14 mouse cellular contexts compared by ENCODE assay signal in the genomic region with DNA sequence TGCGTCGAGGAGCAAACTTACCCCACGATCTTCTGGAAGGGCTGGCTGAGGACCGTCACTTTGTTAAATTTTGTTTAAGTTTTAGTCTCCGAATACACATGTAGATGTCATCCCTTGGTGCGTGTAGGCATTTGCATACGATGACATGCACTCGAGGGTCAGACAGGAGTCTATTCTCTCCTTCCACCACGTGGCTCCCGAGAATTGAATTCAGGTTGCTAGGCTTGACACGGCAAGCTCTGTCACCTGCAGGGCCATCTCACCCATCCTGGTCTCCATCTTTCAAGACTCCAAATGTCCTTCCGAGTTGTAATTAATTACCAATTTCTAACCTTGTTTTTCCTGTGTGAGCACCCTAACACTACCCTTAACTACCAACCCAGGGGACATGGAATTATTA. TPM values are rescaled to one million over a fixed set of nuclear protein-coding genes. Genes with fewer than 3 reads are reported as not detected.
DNase-seq lines count a peak whose midpoint lies in the region; ATAC-seq and TF ChIP-seq lines count a peak whose summit lies in the region.
"Had no signal": no experiment of that assay in that cellular context is flagged by ENCODE, and none has a peak within 500 bp of the region (broad histone marks: within the 10 kb centered on the region; RNA-seq: fewer than 3 reads in every experiment).

No protein-coding gene starts in this region.

- peaks cover 47% of the 10 kb centered on the region for H3K36me3 ChIP-seq in forebrain, embryonic 14.5 days (ENCODE audit: control insufficient read depth, insufficient read depth, low read length)
- H3K36me3 ChIP-seq in forebrain, embryonic 12.5 days (replicated peaks): peaks cover 23% of the 10 kb centered on the region
- H3K36me3 ChIP-seq in hindbrain, embryonic 14.5 days (replicated peaks; ENCODE audit: control insufficient read depth, insufficient read depth): peaks cover 41% of the 10 kb centered on the region
- H3K36me3 ChIP-seq in hindbrain, embryonic 11.5 days (ENCODE audit: control insufficient read depth, insufficient read depth, low read length): no peaks in the 10 kb centered on the region
- H3K36me3 ChIP-seq in thymus, adult 2 months (ENCODE audit: control insufficient read depth, insufficient read depth, low read length): peaks cover 17% of the 10 kb centered on the region

- no peaks in the 10 kb centered on the region for H3K27me3 ChIP-seq in forebrain, embryonic 14.5 days (replicated peaks; ENCODE audit: control insufficient read depth, insufficient read depth, low read length)
- peaks cover 27% of the 10 kb centered on the region for H3K27me3 ChIP-seq in forebrain, embryonic 12.5 days
- no peaks in the 10 kb centered on the region for H3K27me3 ChIP-seq in hindbrain, embryonic 14.5 days (ENCODE audit: control insufficient read depth, insufficient read depth, low read length)
- H3K27me3 ChIP-seq in hindbrain, embryonic 11.5 days (ENCODE audit: control insufficient read depth, insufficient read depth, low read length): peaks cover 12% of the 10 kb centered on the region
- H3K27me3 ChIP-seq in thymus, adult 2 months (ENCODE audit: control insufficient read depth, insufficient read depth, low read length): no peaks in the 10 kb centered on the region
- H3K27me3 ChIP-seq: embryonic facial prominence, embryonic 15.5 days; limb, embryonic 15.5 days had no signal

- H3K4me1 ChIP-seq in forebrain, embryonic 14.5 days (ENCODE audit: control insufficient read depth, insufficient read depth, low read length): peaks cover 45% of the 10 kb centered on the region
- peaks cover 24% of the 10 kb centered on the region for H3K4me1 ChIP-seq in forebrain, embryonic 12.5 days
- peaks cover 44% of the 10 kb centered on the region for H3K4me1 ChIP-seq in hindbrain, embryonic 14.5 days (replicated peaks; ENCODE audit: control insufficient read depth, insufficient read depth, low read length)
- H3K4me1 ChIP-seq in hindbrain, embryonic 11.5 days (replicated peaks; ENCODE audit: control insufficient read depth, insufficient read depth, low read length): peaks cover 4% of the 10 kb centered on the region; the same call in 1 of the 2 replicates
- peaks cover 50% of the 10 kb centered on the region for H3K4me1 ChIP-seq in olfactory bulb, adult 2 months (ENCODE audit: control insufficient read depth, insufficient read depth, low read length)
- H3K4me1 ChIP-seq in thymus, adult 2 months (replicated peaks; ENCODE audit: control insufficient read depth, insufficient read depth, low read length): no peaks in the 10 kb centered on the region; the same call in 1 of the 2 replicates

- TF ChIP-seq CTCF in olfactory bulb, adult 2 months (IDR thresholded peaks at IDR 0.05; ENCODE audit: insufficient read depth, low read depth, low read length): no peak
- TF ChIP-seq CTCF in thymus, adult 2 months (IDR thresholded peaks at IDR 0.05; ENCODE audit: borderline replicate concordance, control insufficient read depth, extremely low read depth, insufficient read depth, low read length, poor library complexity): no peak

- no peak for TF ChIP-seq POLR2A in olfactory bulb, adult 2 months (IDR thresholded peaks at IDR 0.05; ENCODE audit: insufficient read depth, low read depth, low read length)
- no peak for TF ChIP-seq POLR2A in thymus, adult 2 months (IDR thresholded peaks at IDR 0.05; ENCODE audit: control insufficient read depth, extremely low read depth, insufficient read depth, low read length, poor library complexity)

- WGBS in forebrain, embryonic 14.5 days: 76% methylated on average over 12 of the region's 12 CpGs
- 85% methylated on average over 12 of the region's 12 CpGs for WGBS in forebrain, embryonic 12.5 days
- 65% methylated on average over 12 of the region's 12 CpGs for WGBS in hindbrain, embryonic 14.5 days
- WGBS in hindbrain, embryonic 11.5 days: 88% methylated on average over 12 of the region's 12 CpGs
- 16% methylated on average over 12 of the region's 12 CpGs for WGBS in olfactory bulb, adult 2 months
- WGBS in thymus, adult 2 months: 94% methylated on average over 12 of the region's 12 CpGs

- no peak for ATAC-seq in forebrain, embryonic 14.5 days
- ATAC-seq in forebrain, embryonic 12.5 days (ENCODE audit: low FRiP score): no peak
- no peak for ATAC-seq in hindbrain, embryonic 14.5 days (ENCODE audit: low FRiP score)
- no peak for ATAC-seq in hindbrain, embryonic 11.5 days (ENCODE audit: low FRiP score)

- H3K9ac ChIP-seq in forebrain, embryonic 14.5 days (ENCODE audit: low read length): 0 out of 2 replicates have a peak overlapping the region, but pooled peaks have one; percentile 35
- H3K9ac ChIP-seq in forebrain, embryonic 12.5 days: no peak overlapping the region
- peak overlapping the region; percentile 97; the same call in 1 of the 2 replicates for H3K9ac ChIP-seq in hindbrain, embryonic 14.5 days
- H3K9ac ChIP-seq in hindbrain, embryonic 11.5 days (ENCODE audit: low read depth, low read length): no peak overlapping the region
- H3K9ac ChIP-seq: embryonic facial prominence, embryonic 15.5 days; heart, embryonic 13.5 days; limb, embryonic 15.5 days; lung, embryonic 14.5 days had no signal

- H3K4me2 ChIP-seq in forebrain, embryonic 14.5 days (ENCODE audit: low read length): peak overlapping the region; percentile 85
- no peak overlapping the region for H3K4me2 ChIP-seq in forebrain, embryonic 12.5 days
- H3K4me2 ChIP-seq in hindbrain, embryonic 14.5 days (replicated peaks): peak overlapping the region; percentile 80
- H3K4me2 ChIP-seq in hindbrain, embryonic 11.5 days (replicated peaks; ENCODE audit: low read depth, low read length): no peak overlapping the region
- H3K4me2 ChIP-seq: embryonic facial prominence, embryonic 15.5 days; heart, embryonic 13.5 days; limb, embryonic 15.5 days; lung, embryonic 14.5 days had no signal

- H3K4me3 ChIP-seq in forebrain, embryonic 14.5 days (ENCODE audit: low read depth, low read length): no peak overlapping the region
- H3K4me3 ChIP-seq in forebrain, embryonic 12.5 days (replicated peaks): no peak overlapping the region
- no peak overlapping the region; the same call in 1 of the 2 replicates for H3K4me3 ChIP-seq in hindbrain, embryonic 14.5 days (replicated peaks; ENCODE audit: low read length)
- H3K4me3 ChIP-seq in hindbrain, embryonic 11.5 days (ENCODE audit: low read depth, low read length): no peak overlapping the region
- H3K4me3 ChIP-seq in olfactory bulb, adult 2 months (ENCODE audit: insufficient read depth, low read depth, low read length): peak overlapping the region; percentile 42
- no peak overlapping the region for H3K4me3 ChIP-seq in thymus, adult 2 months (ENCODE audit: control insufficient read depth, insufficient read depth, low read length)
- H3K4me3 ChIP-seq: embryonic facial prominence, embryonic 15.5 days; heart, embryonic 13.5 days; limb, embryonic 15.5 days had no signal

- DNase-seq in forebrain, embryonic 14.5 days (ENCODE audit: low spot score): no peak
- DNase-seq in hindbrain, embryonic 14.5 days (ENCODE audit: low spot score): no peak
- no peak for DNase-seq in hindbrain, embryonic 11.5 days (ENCODE audit: low spot score)
- peak; percentile 3 for DNase-seq in right cerebral cortex, postnatal 14 days
- no peak for DNase-seq in right cerebral cortex, adult 2 months (ENCODE audit: low spot score in 2 of 2)
- no peak for DNase-seq in thymus, adult 2 months
- DNase-seq: kidney, adult 8-10 months; layer of hippocampus, adult 9-11 months; lung, embryonic 14.5 days had no signal

- no peaks in the 10 kb centered on the region for H3K9me3 ChIP-seq in forebrain, embryonic 14.5 days (replicated peaks; ENCODE audit: control insufficient read depth, low read length)
- no peaks in the 10 kb centered on the region for H3K9me3 ChIP-seq in forebrain, embryonic 12.5 days
- H3K9me3 ChIP-seq in hindbrain, embryonic 14.5 days (ENCODE audit: control insufficient read depth, low read length): no peaks in the 10 kb centered on the region
- no peaks in the 10 kb centered on the region for H3K9me3 ChIP-seq in hindbrain, embryonic 11.5 days (ENCODE audit: control insufficient read depth, low read length)
- H3K9me3 ChIP-seq: embryonic facial prominence, embryonic 15.5 days; heart, embryonic 13.5 days; limb, embryonic 15.5 days had no signal

- no peak overlapping the region for H3K27ac ChIP-seq in forebrain, embryonic 14.5 days (ENCODE audit: low read depth, low read length)
- no peak overlapping the region for H3K27ac ChIP-seq in forebrain, embryonic 12.5 days
- no peak overlapping the region for H3K27ac ChIP-seq in hindbrain, embryonic 14.5 days
- H3K27ac ChIP-seq in hindbrain, embryonic 11.5 days (ENCODE audit: low read depth, low read length): no peak overlapping the region
- H3K27ac ChIP-seq in olfactory bulb, adult 2 months (ENCODE audit: insufficient read depth, low read depth, low read length): peak overlapping the region; percentile 70
- H3K27ac ChIP-seq in thymus, adult 2 months (ENCODE audit: control insufficient read depth, insufficient read depth, low read length): no peak overlapping the region
- H3K27ac ChIP-seq: embryonic facial prominence, embryonic 15.5 days; heart, embryonic 13.5 days; limb, embryonic 15.5 days had no signal

RNA-seq across cellular contexts. Expression of a gene that starts 52.7 kb away (rescaled TPM):
- polyA plus RNA-seq in forebrain, embryonic 14.5 days (2014; fragmentation: Nextera tagmentation; extraction: Ambion mirVana): 0.67 and 0.73 TPM in 2 replicates
- 0.53 and 0.74 TPM in 2 replicates for polyA plus RNA-seq in forebrain, embryonic 12.5 days (2016; fragmentation: Nextera tagmentation; extraction: Ambion mirVana)
- 1.2 and 1.6 TPM in 2 replicates for polyA plus RNA-seq in hindbrain, embryonic 14.5 days (2014; fragmentation: Nextera tagmentation; extraction: Ambion mirVana)
- 0.49 and 1.5 TPM in 2 replicates for polyA plus RNA-seq in hindbrain, embryonic 11.5 days (2014; fragmentation: Nextera tagmentation; extraction: Ambion mirVana)
- polyA plus RNA-seq in olfactory bulb, adult 2 months (2012; ENCODE audit: insufficient read depth, insufficient read length, low replicate concordance, missing spikeins): not detected in 2 replicates
- 1.3 and 1.9 TPM in 2 replicates for polyA plus RNA-seq in thymus, adult 2 months (2012; rRNA removed)

Comparison
In these comparisons a context has a peak if more than half of its experiments do, and no peak if none do; other contexts are left out.
1. H3K4me2 ChIP-seq: peak in forebrain, embryonic 14.5 days (single experiment) and hindbrain, embryonic 14.5 days (single experiment); none in forebrain, embryonic 12.5 days (single experiment) and hindbrain, embryonic 11.5 days (single experiment).
2. H3K9ac ChIP-seq: peak in forebrain, embryonic 14.5 days (single experiment) and hindbrain, embryonic 14.5 days (single experiment); none in forebrain, embryonic 12.5 days (single experiment) and hindbrain, embryonic 11.5 days (single experiment).